Mouse (Mus musculus): ENCODE data around the gene Col1a1. TPM values are rescaled to one million over a fixed set of nuclear protein-coding genes. Genes with fewer than 3 reads are reported as not detected.

Gene Col1a1
- polyA plus RNA-seq, 1 experiment from 2014 or later, result 37.8 TPM

DNA sequence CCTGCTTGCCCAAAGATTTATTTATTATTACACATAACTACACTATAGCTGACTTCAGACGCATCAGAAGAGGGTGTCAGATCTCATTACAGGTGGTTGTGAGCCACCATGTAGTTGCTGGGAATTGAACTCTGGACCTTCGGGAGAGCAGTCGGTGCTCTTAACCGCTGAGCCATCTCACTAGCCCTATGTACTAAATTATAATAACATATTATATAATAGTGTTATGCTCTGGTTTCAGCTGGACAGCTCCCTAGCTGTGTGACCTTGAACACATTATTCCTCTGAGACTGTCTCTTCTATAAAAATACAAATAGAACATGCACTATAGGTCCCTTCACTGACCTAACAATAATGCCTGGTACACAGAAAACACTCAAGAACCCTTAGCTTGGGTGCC, 11.0 kb upstream of the Col1a1 start:
- Histone ChIP-seq H3K4me2 (ENCODE audit: low read depth, low read length) (no peak overlapping the region), H3K9me3 (ENCODE audit: low read length) (no peaks in the 10 kb centered on the region), H3K9ac (replicated peaks) (no peak overlapping the region), H3K4me3 (ENCODE audit: low read depth, low read length) (no peak overlapping the region), H3K27ac (ENCODE audit: low read depth) (no peak overlapping the region), H3K4me1 (ENCODE audit: insufficient read depth) (peaks cover 3% of the 10 kb centered on the region; the same call in 1 of the 2 replicates), H3K27me3 (ENCODE audit: insufficient read depth, low read length) (0 out of 2 replicates have a peak, but pooled peaks cover 2% of the 10 kb centered on the region), H3K36me3 (replicated peaks; ENCODE audit: insufficient read depth, low read length) (no peaks in the 10 kb centered on the region)
- DNase-seq (no peak), ATAC-seq (no peak)
- 85% methylated on average over 4 of the region's 4 CpGs for WGBS (ENCODE audit: insufficient replicate concordance)
- TF ChIP-seq EP300 (IDR thresholded peaks at IDR 0.05; ENCODE audit: low read depth), result no peak
- no peak for TF ChIP-seq CTCF (IDR thresholded peaks at IDR 0.05; ENCODE audit: low read depth)

DNA sequence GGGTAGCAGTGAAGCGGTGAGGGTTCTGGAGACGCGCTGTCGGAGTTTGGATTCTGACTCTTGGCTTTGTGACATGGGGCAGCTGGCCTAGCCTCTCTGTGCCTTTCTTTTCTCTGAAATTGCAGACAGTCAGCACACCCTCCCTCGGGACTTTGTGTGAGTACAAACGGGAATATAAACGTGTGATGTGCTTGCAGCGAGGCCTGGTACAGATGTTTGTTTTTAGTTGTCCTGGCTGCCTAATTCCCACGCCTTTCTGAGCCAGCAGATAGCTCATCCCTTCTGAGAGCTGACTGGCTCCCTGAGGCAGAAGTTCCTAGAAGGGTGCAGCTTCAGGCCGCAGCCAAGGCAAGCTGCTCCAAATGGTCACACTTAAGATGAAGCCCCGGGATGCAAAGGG, 9.6 kb upstream of the Col1a1 start:
- H3K9me3 ChIP-seq (ENCODE audit: low read length), result no peaks in the 10 kb centered on the region
- WGBS (ENCODE audit: insufficient replicate concordance), result 67% methylated on average over 11 of the region's 11 CpGs
- peaks cover 3% of the 10 kb centered on the region; the same call in 1 of the 2 replicates for H3K4me1 ChIP-seq (ENCODE audit: insufficient read depth)
- ATAC-seq (no peak), DNase-seq (no peak)
- no peaks in the 10 kb centered on the region for H3K36me3 ChIP-seq (replicated peaks; ENCODE audit: insufficient read depth, low read length)
- no peak overlapping the region for H3K4me3 ChIP-seq (ENCODE audit: low read depth, low read length)
- H3K4me2 ChIP-seq (ENCODE audit: low read depth, low read length), result no peak overlapping the region
- H3K27me3 ChIP-seq (ENCODE audit: insufficient read depth, low read length), result 0 out of 2 replicates have a peak, but pooled peaks cover 2% of the 10 kb centered on the region
- H3K27ac ChIP-seq (ENCODE audit: low read depth), result no peak overlapping the region
- no peak for TF ChIP-seq CTCF (IDR thresholded peaks at IDR 0.05; ENCODE audit: low read depth)
- TF ChIP-seq EP300 (IDR thresholded peaks at IDR 0.05; ENCODE audit: low read depth), result no peak
- no peak overlapping the region for H3K9ac ChIP-seq (replicated peaks)

DNA sequence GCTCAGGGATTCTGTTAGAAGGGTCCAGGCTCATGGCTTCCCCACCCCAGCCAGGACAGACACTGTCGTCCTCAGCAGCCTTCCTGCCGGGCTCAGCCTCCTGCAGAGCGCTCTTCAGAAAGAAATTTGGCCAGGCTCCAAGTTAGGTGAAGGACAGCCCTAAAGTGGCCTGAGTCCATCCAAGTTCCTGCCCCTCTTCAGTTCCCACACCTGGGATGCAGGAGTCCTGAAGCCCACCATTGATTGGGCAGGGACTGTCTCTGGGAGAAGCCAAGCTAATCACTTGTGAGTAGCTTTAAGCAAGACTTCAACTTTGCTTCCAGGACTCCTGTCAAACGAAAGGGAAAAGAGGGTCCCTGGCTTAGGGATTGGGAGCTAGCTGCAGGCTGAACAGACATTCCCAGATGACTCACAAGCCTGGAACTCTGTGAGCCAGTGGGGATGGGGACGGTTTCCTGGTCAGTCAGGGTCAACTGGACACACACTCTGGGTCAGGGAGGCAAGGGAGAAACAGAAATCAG, 8.2 kb upstream of the Col1a1 start:
- H3K27ac ChIP-seq (ENCODE audit: low read depth), result no peak overlapping the region
- H3K9ac ChIP-seq (replicated peaks), result no peak overlapping the region
- no peaks in the 10 kb centered on the region for H3K36me3 ChIP-seq (replicated peaks; ENCODE audit: insufficient read depth, low read length)
- H3K4me3 ChIP-seq (ENCODE audit: low read depth, low read length), result no peak overlapping the region
- 0 out of 2 replicates have a peak, but pooled peaks cover 6% of the 10 kb centered on the region for H3K27me3 ChIP-seq (ENCODE audit: insufficient read depth, low read length)
- no peak for DNase-seq
- peaks cover 3% of the 10 kb centered on the region; the same call in 1 of the 2 replicates for H3K4me1 ChIP-seq (ENCODE audit: insufficient read depth)
- H3K4me2 ChIP-seq (ENCODE audit: low read depth, low read length), result no peak overlapping the region
- WGBS (ENCODE audit: insufficient replicate concordance), result 20% methylated on average over 5 of the region's 5 CpGs
- no peak for ATAC-seq
- H3K9me3 ChIP-seq (ENCODE audit: low read length), result no peaks in the 10 kb centered on the region
- TF ChIP-seq EP300 (IDR thresholded peaks at IDR 0.05; ENCODE audit: low read depth) (no peak), CTCF (IDR thresholded peaks at IDR 0.05; ENCODE audit: low read depth) (no peak)

DNA sequence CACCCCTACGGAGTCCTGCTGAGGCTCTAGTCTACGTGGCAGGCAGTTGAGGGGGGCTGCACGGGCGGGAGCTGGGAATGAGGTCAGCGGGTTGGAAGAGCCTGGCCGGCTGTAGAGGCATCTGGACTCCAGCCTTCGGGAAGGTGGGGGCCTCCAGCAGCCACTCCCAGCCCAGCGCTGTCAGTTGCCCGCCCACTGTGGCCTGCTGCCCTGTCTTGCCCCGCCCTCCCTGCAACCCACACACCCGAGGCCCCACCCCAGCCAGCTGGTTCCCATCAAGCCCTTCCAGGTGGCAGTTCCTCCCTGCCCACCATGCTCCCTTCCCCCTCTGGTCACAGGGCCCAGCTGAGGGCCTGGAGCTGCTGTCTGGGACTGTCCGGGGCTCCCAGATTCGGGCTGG, 7.2 kb upstream of the Col1a1 start:
- ATAC-seq, result peak; percentile 83; the same call in 1 of the 2 replicates
- TF ChIP-seq EP300 (IDR thresholded peaks at IDR 0.05; ENCODE audit: low read depth) (no peak), CTCF (IDR thresholded peaks at IDR 0.05; ENCODE audit: low read depth) (no peak)
- Histone ChIP-seq H3K27me3 (ENCODE audit: insufficient read depth, low read length) (peaks cover 15% of the 10 kb centered on the region), H3K4me3 (ENCODE audit: low read depth, low read length) (no peak overlapping the region), H3K9me3 (ENCODE audit: low read length) (no peaks in the 10 kb centered on the region), H3K4me2 (ENCODE audit: low read depth, low read length) (0 out of 2 replicates have a peak overlapping the region, but pooled peaks have one; percentile 18), H3K4me1 (ENCODE audit: insufficient read depth) (peaks cover 3% of the 10 kb centered on the region; the same call in 1 of the 2 replicates), H3K36me3 (replicated peaks; ENCODE audit: insufficient read depth, low read length) (no peaks in the 10 kb centered on the region), H3K9ac (replicated peaks) (no peak overlapping the region; the same call in 1 of the 2 replicates), H3K27ac (ENCODE audit: low read depth) (no peak overlapping the region)
- peak; percentile 69 for DNase-seq
- 13% methylated on average over 12 of the region's 13 CpGs for WGBS (ENCODE audit: insufficient replicate concordance)

DNA sequence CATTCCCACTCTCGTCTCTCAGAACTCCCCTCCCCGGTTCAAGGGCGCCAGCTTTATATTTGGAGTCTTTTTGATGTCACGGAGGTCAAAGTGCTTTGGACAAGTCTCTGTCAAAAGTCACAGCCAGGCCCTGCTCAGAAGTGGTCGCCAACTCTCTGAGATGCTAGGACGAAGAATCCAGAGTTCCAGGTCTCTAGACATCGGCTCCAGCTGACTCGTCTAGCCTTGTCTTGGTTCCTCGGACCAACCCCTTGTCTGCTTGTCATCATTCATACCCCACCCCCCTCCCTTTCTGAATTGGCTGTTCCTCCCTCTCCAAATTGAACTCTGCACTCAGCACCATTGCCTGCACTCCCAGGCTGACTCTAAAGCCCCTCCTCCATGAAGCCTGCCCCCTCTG, 6.4 kb upstream of the Col1a1 start:
- no peak overlapping the region for H3K4me3 ChIP-seq (ENCODE audit: low read depth, low read length)
- ATAC-seq (no peak), DNase-seq (no peak)
- H3K4me2 ChIP-seq (ENCODE audit: low read depth, low read length), result no peak overlapping the region
- H3K9ac ChIP-seq (replicated peaks), result no peak overlapping the region
- TF ChIP-seq CTCF (IDR thresholded peaks at IDR 0.05; ENCODE audit: low read depth), result no peak
- no peak for TF ChIP-seq EP300 (IDR thresholded peaks at IDR 0.05; ENCODE audit: low read depth)
- no peak overlapping the region for H3K27ac ChIP-seq (ENCODE audit: low read depth)
- H3K9me3 ChIP-seq (ENCODE audit: low read length), result no peaks in the 10 kb centered on the region
- 61% methylated on average over 9 of the region's 9 CpGs for WGBS (ENCODE audit: insufficient replicate concordance)
- no peaks in the 10 kb centered on the region for H3K36me3 ChIP-seq (replicated peaks; ENCODE audit: insufficient read depth, low read length)
- H3K4me1 ChIP-seq (ENCODE audit: insufficient read depth), result peaks cover 3% of the 10 kb centered on the region; the same call in 1 of the 2 replicates
- peaks cover 17% of the 10 kb centered on the region for H3K27me3 ChIP-seq (ENCODE audit: insufficient read depth, low read length)

DNA sequence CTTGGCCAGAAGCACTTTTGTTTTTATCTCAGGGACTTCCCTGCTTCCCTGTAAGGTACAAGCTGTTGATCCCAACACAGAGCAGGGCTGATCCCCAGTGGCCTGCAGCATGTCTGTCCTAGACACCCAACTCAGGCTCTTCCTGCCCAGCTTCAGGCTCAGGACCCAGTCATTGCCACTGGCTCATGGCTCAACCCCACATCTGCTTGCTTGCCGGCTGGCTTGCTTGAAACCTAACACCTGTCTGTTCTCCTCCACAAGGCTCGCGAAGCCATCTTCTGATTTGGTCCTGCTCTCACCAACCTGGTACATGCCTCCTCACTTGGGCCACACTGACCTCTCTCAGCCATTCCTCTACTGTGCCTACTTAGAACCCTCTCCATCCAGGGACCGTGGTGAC, 5.9 kb upstream of the Col1a1 start:
- no peaks in the 10 kb centered on the region for H3K9me3 ChIP-seq (ENCODE audit: low read length)
- no peak for DNase-seq
- WGBS (ENCODE audit: insufficient replicate concordance), result 56% methylated on average over 4 of the region's 4 CpGs
- H3K27me3 ChIP-seq (ENCODE audit: insufficient read depth, low read length), result peaks cover 21% of the 10 kb centered on the region
- H3K36me3 ChIP-seq (replicated peaks; ENCODE audit: insufficient read depth, low read length), result no peaks in the 10 kb centered on the region
- ATAC-seq, result no peak
- H3K4me3 ChIP-seq (ENCODE audit: low read depth, low read length), result no peak overlapping the region
- no peak for TF ChIP-seq EP300 (IDR thresholded peaks at IDR 0.05; ENCODE audit: low read depth)
- TF ChIP-seq CTCF (IDR thresholded peaks at IDR 0.05; ENCODE audit: low read depth), result no peak
- no peak overlapping the region for H3K27ac ChIP-seq (ENCODE audit: low read depth)
- H3K4me1 ChIP-seq (ENCODE audit: insufficient read depth), result peaks cover 3% of the 10 kb centered on the region; the same call in 1 of the 2 replicates
- no peak overlapping the region for H3K9ac ChIP-seq (replicated peaks)
- no peak overlapping the region for H3K4me2 ChIP-seq (ENCODE audit: low read depth, low read length)
